Mouse (Mus musculus): Measurements from ENCODE around the gene Amhr2.
A peak's percentile ranks its signal among the peaks of the same experiment; 100 is the strongest.

The Amhr2 gene

GRCm38 (mm10) chr15:102424657-102425056, 20.5 kb upstream of the Amhr2 start:
- no peak for DNase-seq (ENCODE audit: low spot score)

GRCm38 (mm10) chr15:102426963-102427362, 18.2 kb upstream of the Amhr2 start:
- DNase-seq (ENCODE audit: low spot score): no peak

DNA sequence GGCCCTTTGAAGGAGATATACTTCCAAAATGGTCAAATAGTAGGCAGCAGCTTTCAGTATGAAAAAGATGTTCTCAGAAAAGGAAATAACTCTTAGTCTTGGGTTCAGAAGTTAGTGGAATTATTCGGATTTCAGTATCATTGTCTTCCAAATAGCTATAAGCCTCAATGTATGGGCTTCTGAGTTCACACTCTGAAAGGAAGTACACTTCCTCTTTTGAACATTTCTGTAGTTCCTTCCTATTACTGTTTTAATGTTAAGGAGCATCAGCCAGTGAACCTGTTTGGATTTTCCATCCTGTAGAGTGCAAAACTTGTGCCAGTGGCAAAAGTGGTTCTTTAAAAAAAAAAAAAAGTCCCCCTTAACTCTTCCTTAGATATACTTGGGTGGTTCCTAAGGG, 13.1 kb upstream of the Amhr2 start:
- no peak for DNase-seq (ENCODE audit: low spot score)

DNA sequence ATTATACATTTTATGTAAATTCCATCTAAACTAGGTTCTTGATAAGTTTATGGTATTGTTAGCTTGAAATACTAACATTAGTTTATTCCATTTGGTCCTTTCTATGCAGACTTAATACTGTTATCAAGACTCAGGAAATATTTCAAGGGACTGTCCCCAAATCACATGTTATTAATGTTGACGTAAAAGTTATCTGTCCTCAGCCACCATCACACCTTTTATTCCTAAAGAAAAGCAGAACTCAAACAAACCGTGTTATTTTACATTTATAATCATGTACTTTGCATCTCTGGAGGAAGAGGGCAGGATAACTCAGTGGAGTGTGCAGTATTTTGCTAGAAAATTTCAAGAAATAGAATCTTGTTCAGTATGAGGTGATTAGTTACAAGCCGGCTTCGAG, 12.0 kb upstream of the Amhr2 start:
- no peak for DNase-seq (ENCODE audit: low spot score)

DNA sequence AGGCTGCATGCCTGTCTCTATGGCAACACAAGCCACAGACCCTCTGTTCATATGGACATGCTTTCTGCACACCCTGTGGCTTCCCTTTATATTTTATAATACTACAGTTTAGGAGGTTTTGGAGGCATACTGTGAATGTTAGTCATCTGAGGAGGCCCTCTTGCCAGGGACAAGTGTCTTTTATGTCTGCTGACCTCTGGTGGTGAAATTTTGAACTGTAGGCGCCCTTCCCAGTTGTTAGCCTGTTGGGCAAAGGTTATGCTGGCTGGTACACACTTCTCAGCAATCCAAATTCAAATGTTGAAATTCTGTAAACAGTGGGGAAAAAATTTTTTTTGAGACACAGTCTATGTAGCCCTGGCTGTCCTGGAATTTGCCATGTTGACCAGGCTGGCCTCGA, 2.7 kb upstream of the Amhr2 start:
- DNase-seq (ENCODE audit: low spot score): peak; percentile 86

GRCm38 (mm10) chr15:102446448-102446847, 1.3 kb downstream of the Amhr2 start:
- DNase-seq (ENCODE audit: low spot score): no peak

- DNase-seq (ENCODE audit: low spot score): no peak
These were observed 4.2 kb downstream of the Amhr2 start for GRCm38 (mm10) chr15:102449366-102449765.

GRCm38 (mm10) chr15:102450928-102451327, 5.8 kb downstream of the Amhr2 start:
- DNase-seq (ENCODE audit: low spot score): no peak

DNA sequence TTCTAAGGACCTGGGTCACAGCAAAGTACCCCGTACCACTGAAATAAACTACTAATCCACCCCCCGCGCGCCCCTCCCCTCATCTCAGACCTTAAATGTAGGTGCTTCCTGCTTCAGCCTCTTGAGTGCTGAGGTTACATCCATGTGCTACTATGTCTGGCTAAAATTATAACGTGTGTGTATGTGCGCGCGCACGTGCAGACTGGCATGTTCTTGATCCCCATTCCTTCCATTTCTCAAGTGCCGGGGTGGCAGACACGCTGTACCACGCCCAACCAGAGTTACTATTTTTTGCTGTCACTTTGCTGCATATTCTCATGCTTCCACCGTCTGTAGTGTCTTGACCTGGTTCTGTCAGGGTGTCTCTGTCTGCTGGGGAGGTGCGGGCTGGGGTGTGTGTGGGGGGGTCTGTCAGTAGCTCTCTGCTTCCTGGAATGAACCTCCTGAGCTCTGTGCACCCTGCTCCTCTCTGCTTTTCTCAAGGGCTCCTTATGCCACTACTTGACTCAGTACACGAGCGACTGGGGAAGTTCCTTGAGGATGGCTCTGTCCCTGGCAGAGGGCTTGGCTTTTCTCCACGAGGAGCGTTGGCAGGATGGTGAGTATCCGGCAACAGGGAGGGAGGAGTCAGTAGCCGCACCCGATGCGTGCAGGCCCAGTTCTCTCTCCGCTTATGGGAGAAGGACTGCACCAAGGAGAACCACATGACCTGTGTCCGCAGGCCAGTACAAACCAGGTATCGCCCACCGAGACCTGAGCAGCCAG, 6.7 kb downstream of the Amhr2 start:
- no peak for DNase-seq (ENCODE audit: low spot score)

DNA sequence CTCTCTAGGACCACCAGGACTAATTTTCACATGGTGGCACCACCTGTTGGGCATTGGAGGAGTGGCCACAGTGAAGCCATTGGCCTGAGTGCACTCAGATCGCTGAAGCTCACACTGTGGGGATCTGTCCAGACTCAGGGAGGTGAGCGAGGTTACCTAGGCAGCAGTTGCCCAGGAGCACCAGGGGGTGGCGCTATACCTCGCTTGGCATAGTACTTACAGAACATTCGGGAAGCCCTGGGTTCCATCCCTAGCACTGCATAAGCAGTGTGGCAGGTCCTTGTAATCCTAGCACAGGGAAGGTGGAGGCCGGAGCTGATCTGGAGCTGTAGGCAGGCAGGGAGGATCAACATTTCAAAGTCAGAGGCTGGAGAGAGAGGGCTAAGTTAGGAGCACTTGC, 10.8 kb downstream of the Amhr2 start:
- DNase-seq (ENCODE audit: low spot score): no peak

DNA sequence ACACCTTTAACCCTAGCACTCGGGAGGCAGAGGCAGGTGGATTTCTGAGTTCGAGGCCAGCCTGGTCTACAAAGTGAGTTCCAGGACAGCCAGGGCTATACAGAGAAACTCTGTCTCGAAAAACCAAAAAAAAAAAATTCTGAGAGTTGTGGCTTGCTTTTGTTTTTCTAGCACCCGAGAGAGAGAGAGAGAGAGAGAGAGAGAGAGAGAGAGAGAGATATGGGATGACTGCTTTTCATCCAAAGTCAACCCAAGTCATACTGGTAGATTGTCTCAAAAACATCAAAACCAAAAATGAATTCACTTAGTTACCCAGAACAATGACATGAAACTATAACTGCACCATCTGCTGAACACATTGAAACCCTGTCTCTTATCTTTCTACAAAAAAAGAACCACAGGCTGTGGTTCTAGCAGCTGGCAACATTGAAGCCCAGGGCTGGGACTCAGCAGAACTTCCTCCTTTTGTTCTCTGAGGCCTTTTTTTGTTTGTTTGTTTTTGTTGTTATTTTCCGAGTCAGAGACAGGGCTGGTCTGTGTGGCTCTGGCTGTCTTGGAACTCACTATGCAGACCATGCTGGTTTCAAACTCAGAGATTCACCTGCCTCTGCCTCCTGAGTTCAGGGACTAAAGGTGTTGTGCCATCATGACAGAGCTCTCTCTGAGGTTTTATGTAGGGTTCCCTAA, 13.0 kb downstream of the Amhr2 start:
- no peak for DNase-seq (ENCODE audit: low spot score)

GRCm38 (mm10) chr15:102458904-102459317, 13.7 kb downstream of the Amhr2 start, which contains the start of gene Prr13:
Prr13 (plus strand) TSS chr15:102459028.
- peak; percentile 79 for DNase-seq (ENCODE audit: low spot score)

DNA sequence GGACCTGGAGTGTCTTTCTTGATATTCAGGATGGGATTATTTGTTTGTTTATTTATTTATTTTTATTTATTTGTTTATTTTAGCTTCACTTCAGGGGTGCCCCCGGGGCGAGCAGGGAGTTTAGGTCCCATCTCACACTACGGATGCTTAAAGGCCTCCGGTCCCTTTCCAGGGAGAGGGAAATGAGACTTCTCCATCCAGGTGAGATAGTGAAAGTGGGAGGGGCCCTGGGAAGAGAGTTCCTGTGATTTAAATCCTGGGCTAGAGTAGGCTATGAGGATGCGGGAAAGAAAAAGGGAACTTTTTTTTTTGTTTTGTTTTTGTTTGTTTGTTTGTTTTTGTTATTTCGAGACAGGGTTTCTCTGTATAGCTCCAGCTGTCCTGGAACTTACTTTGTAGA, 14.2 kb downstream of the Amhr2 start:
- DNase-seq (ENCODE audit: low spot score): no peak

DNA sequence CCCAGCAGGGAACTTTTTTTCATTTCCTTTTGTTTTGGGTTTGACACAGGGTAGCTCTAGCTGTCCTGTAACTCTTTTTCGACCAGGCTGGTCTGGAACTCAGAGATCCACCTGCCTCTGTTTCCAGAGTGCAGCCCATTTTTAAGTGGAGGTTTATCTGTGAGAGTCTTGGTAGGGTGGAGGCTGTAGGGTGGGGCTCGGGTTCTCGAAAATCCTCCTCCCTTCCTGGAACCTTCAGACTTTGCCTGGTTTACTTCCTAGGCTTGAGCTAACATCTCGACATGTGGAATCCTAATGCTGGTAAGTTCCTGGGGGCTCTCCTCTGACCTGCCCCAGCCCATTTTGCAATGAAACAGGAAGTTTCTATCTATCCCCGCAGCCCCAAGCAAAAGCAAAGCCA, 14.7 kb downstream of the Amhr2 start:
- no peak for DNase-seq (ENCODE audit: low spot score)

DNA sequence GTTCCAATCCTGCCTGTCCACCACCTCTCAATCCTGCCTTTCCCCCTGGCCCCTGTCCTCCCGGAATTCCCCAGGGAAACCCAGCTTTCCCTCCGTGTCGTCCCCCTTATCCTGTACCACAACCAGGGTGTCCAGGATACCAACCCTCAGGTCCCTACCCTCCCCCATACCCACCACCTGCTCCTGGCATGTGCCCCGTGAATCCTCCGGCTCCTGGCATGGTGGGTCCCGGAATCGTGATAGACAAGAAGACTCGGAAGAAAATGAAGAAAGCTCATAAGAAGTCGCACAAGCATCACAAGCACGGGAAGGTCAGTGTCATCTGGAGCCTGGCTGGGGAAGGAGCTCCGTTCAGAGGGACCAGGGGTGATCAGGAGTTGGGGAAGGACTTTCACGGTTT, 15.2 kb downstream of the Amhr2 start:
- DNase-seq (ENCODE audit: low spot score): no peak

DNA sequence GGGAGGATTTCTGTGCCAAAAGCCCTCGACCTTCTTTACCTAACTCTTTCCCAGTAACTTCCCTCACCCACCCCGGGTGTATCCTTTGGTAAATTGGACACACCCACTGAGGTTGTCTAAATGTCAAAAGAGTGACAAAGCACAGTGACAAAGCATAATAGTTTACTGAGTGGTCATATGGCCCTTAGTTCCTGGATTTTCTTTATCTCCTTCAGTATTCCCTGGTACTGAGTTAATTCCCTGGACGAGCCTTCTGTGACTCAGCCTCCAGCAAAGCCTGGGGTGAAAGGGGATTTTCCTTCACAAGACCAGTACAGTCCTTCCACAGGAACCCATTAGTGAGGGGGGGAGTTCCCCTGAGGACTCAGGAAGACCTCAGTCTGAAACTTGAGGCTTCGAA, 15.8 kb downstream of the Amhr2 start:
- no peak for DNase-seq (ENCODE audit: low spot score)

GRCm38 (mm10) chr15:102461430-102462075, 16.4 kb downstream of the Amhr2 start:
- no peak for DNase-seq (ENCODE audit: low spot score)

DNA sequence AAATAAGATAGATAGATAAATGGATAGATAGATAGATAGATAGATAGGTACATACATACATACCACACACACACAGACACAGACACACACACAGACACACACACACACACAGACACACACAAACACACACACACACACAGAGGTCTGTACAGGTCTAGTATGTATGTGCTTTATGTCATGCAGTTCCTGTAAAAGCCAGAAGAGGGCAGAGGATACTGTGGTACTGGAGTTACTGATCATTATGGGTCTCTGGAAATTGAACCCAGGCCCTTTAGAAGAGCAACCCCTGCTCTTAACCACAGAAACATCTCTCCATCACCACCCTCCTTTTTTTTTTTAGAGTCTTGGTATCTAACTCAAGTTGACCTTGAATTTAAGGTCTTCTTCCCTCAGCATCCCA, 18.5 kb downstream of the Amhr2 start:
- no peak for DNase-seq (ENCODE audit: low spot score)

- DNase-seq (ENCODE audit: low spot score): no peak
These were observed 23.7 kb downstream of the Amhr2 start for GRCm38 (mm10) chr15:102468675-102469370.

GRCm38 (mm10) chr15:102470183-102470604, 25.0 kb downstream of the Amhr2 start, which contains the start of gene Pcbp2:
Pcbp2 (plus strand) TSS chr15:102470539.
- DNase-seq (ENCODE audit: low spot score): peak; percentile 89

- peak; percentile 63 for DNase-seq (ENCODE audit: low spot score)
These were observed 25.6 kb downstream of the Amhr2 start for GRCm38 (mm10) chr15:102470605-102471294.

DNA sequence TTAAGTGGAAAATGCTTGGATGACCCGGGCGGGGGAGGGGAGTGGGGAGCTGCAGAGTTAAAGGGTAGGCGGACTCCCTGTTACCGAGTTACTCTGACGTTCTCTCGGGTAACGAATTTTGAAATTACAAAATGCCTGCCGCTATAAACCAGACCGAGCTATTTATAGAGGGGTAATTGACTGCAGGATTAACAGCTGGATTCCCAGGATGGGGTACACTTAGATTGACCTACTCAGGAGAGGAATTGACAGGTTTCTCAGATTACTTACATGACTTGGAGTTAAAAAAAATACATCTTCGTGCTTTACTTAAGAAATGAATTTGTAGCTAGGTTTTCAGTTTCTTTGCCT, 26.1 kb downstream of the Amhr2 start:
- DNase-seq (ENCODE audit: low spot score): no peak
